Mouse (Mus musculus): ENCODE measurements around the gene Map1a.

DNA sequence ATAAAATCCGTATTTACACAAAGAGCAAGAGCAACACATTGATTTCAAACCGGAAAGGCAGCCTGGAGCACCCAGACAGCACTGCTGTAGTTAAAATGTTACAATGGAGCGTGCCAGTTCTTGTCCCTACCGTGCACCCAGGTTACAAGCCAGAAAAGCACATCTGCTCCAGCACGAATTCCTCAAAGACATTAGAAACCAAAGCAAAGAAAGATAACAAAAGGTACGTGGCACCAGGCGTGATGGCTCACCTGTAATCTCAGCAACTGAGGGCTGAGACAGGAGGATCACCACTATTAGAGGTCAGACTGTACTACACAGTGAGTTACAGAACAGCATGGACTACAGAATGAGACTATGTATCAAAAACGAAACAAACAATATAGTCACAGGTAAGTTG lies 21.0 kb upstream of the Map1a start:
- TF ChIP-seq CTCF (conservative IDR thresholded peaks at IDR 0.05; ENCODE audit: low read length) = no peak
- no peak for TF ChIP-seq NANOG (IDR thresholded peaks at IDR 0.05; ENCODE audit: borderline replicate concordance, low read length)
- no peak for TF ChIP-seq POU5F1 (IDR thresholded peaks at IDR 0.05; ENCODE audit: borderline replicate concordance, low read length)

Measured in E14TG2a.4 (cell line).